Mouse (Mus musculus): Measurements from ENCODE around the gene Mib2. TPM values are rescaled to one million over a fixed set of nuclear protein-coding genes. Genes with fewer than 3 reads are reported as not detected.
"Not testable (repeated sequence)": the region's sequence is repeated elsewhere in the genome, so short reads cannot be mapped to it uniquely, and the experiment has no call there.

Gene Mib2
- total RNA-seq, 2 experiments from 2014 or later: 6.4 to 23.5 TPM

- no peak; the same call in 1 of the 2 replicates for ATAC-seq (ENCODE audit: poor library complexity, severe bottlenecking)
Measured at GRCm38 (mm10) chr4:155675991-155676390, 7.0 kb upstream of the Mib2 start.

DNA sequence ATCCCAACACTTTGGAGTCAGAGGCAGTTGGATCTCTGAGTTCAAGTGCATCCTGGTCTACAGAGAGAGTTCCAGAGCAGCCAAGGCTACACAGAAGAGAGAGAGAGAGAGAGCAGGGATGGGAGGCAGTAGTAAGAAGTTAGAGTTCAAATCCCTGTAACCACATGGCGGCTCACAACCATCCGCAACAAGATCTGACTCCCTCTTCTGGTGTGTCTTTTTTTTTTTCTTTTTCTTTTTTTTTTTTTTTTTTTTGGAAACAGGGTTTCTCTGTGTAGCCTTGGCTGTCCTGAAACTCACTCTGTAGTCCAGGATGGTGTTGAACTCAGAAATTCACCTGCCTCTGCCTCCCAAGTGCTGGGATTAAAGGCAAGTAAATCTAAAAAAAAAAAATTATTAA, 3.1 kb upstream of the Mib2 start:
- ATAC-seq (ENCODE audit: poor library complexity, severe bottlenecking): no peak

- not testable (repeated sequence) for ATAC-seq (ENCODE audit: poor library complexity, severe bottlenecking)
Measured at GRCm38 (mm10) chr4:155670236-155670635, 1.2 kb upstream of the Mib2 start.

- no peak for ATAC-seq (ENCODE audit: poor library complexity, severe bottlenecking)
Measured at GRCm38 (mm10) chr4:155669598-155670075, 639 bp upstream of the Mib2 start.

- ATAC-seq (ENCODE audit: poor library complexity, severe bottlenecking): no peak
Measured at GRCm38 (mm10) chr4:155666903-155667302, 2.1 kb downstream of the Mib2 start.

- ATAC-seq (ENCODE audit: poor library complexity, severe bottlenecking): no peak
Measured at GRCm38 (mm10) chr4:155660641-155661040, 8.4 kb downstream of the Mib2 start.

DNA sequence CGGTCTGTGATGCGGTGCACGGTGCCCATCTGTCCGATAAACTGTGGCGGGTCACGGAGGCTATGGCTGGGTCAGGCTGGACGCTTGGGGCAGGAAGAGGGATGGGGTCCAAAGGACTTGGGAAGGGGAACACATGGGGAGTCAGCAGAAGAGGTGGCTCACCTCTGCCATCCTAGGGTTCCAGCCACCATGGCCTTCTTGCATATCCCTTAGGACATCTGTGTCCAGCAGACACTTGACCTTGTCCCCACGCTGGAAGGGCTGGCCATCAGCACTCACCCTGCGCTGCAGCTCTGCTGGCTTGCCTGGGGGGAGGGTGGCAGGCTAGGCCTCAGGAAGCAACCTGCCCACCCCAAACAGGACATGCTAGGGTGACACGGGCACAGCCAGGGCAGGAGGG, 10.0 kb downstream of the Mib2 start:
- ATAC-seq (ENCODE audit: poor library complexity, severe bottlenecking): no peak

- no peak for ATAC-seq (ENCODE audit: poor library complexity, severe bottlenecking)
Measured at GRCm38 (mm10) chr4:155656214-155656751, 12.7 kb downstream of the Mib2 start.

DNA sequence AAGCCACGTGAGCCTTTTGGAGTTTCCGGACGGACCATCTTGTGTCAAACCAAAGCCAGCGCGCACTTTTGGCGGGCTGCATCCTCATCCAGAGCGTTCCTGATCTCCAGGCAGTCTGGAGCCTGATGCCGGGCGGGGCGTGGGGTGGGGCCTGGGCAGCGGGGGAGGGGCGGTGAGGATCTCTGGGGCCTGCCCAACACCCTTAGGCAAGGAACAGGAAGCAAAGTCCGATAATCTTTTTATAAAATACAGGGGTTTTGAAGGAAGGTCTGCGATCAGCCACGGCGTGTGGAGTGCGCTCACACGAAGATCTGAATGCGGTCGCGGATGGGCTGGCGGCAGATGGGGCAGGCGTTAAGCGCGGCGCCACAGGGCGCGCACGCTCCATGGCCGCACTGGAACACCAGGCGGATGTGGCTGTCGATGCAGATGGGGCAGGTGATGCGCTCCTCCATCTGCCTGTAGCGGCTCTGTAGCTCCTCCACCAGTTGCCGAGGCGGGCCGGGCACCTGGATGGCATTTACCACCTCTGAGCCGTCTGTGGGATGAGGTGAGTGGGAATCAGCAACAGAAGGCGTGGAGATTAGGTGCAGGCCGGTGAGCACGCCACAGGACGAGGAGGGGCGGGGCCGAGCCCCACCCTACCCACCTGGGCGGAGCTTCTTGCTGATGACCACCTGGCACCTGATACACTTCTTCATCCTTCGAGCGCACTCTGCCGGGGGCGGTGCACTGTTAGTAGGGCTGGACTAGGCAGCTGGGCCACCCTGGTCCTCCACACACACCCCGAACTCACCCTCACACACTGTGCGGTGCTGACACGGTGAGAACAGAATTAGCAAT, 14.3 kb downstream of the Mib2 start:
- peak; percentile 58 for ATAC-seq (ENCODE audit: poor library complexity, severe bottlenecking)

DNA sequence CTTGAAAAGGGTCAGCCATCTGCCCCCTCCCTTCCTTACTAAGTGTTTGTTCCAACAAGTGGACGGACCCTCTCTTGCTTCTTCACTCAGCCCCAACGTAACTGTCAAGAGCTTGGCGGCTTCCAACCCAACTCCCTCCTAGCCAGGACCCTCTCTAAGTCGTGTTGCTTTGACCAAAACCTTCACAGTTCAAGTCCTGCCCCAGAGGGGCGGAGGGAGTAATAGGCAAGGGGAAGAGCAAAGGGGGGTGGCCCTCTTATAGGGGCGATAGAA, 14.9 kb downstream of the Mib2 start:
- ATAC-seq (ENCODE audit: poor library complexity, severe bottlenecking): no peak

GRCm38 (mm10) chr4:155653451-155654182, 15.4 kb downstream of the Mib2 start:
- ATAC-seq (ENCODE audit: poor library complexity, severe bottlenecking): peak; percentile 17; the same call in 1 of the 2 replicates

DNA sequence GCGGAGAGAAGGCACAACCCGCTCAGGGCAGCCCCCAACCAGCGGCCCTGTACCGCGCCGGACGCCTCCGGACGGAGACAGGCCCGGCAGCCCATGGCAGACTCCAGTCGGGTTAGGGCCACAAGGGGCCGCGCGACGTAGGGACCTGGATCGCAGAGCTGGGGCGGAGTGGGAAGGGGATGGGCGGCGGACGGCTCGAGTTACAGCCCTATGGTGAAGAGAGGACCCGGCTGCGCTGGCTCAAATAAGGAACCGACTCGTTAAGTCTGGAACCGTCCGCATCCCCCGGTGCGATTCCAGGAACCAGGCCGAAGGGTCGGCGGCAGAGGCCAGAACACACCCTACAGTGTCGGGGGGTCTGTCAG, 15.9 kb downstream of the Mib2 start, which contains the start of gene Mmp23:
Gene Mmp23, minus strand, starts transcription at position 299 of the 365 bp plus-strand sequence.
- peak; percentile 58 for ATAC-seq (ENCODE audit: poor library complexity, severe bottlenecking)

GRCm38 (mm10) chr4:155652283-155653085, 16.5 kb downstream of the Mib2 start:
- ATAC-seq (ENCODE audit: poor library complexity, severe bottlenecking): no peak

GRCm38 (mm10) chr4:155651553-155652269, 17.3 kb downstream of the Mib2 start:
- ATAC-seq (ENCODE audit: poor library complexity, severe bottlenecking): no peak

- ATAC-seq (ENCODE audit: poor library complexity, severe bottlenecking): no peak
Measured at GRCm38 (mm10) chr4:155649355-155649754, 19.6 kb downstream of the Mib2 start.

DNA sequence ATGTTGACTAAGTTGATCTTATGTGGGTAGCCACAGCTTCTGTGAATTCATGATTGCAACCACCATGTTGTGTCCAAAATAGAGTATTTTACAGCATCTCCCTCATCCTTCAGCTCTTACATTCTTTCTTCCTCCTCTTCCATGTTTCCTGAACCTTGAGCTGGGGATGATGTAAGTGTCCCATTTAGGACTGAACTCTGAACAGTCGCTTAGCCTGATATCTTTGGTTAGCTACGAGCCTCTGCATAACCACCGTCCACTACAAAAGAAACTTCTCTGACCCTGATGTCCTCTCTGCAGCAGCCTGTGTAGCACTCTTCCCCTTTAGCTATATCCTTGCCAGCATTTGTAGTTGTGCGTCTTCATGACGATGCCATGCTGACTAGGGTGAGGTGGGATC, 23.3 kb downstream of the Mib2 start:
- ATAC-seq (ENCODE audit: poor library complexity, severe bottlenecking): no peak

DNA sequence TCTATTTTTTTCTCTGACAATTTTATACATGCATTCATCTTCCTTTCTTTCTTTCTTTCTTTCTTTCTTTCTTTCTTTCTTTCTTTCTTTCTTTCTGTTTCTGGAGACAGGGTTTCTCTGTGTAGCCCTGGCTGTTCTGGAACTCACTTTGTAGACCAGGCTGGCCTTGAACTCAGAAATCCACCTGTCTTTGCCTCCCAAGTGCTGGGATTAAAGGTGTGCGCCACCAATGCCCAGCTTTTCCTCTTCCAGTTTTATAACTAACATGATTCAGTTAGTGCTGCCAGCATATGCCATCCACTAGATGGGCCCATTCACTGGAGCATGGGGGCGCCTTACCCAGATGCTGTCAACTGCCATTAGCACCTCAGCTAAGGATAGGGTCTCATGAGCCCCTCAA, 23.7 kb downstream of the Mib2 start, which contains the start of gene Gm10563:
Gene Gm10563, minus strand, starts transcription at position 101 of the 400 bp plus-strand sequence.
- ATAC-seq (ENCODE audit: poor library complexity, severe bottlenecking): not testable (repeated sequence)

GRCm38 (mm10) chr4:155643531-155643930, 25.5 kb downstream of the Mib2 start:
- no peak for ATAC-seq (ENCODE audit: poor library complexity, severe bottlenecking)

DNA sequence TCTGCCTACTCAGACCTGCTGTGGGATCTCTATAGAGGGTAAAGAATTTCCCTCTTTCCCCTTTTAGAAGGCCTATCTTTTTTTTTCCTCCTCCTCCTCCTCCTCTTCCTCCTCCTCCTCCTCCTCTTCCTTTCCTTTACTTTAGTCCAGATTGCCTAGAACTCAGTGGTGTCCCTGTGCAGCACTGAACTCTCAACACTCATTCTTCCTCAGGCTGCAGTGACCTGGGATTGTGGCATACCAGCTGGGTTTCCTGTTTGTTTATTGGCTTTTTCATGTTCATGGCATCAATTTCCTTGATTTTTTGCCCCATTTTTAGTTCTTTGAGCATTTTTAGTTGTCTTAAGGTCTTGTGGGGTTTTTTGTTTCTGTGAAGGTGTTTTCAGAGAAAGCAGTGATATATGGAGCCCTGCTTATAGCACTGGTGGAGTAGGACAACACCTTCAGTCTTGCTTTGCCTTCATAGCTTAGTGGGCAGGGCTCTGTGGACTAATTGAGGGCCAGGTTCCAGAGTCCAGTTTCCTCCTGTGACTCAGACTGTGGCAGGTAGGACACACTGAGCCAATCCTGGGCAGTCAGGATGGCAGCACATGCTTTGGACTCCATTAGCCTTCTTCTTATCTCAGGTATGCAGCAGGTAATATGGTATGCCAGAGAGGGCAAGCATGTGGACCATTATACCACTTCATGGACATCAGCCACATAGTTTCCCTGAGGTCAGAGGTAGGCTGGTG, 33.1 kb downstream of the Mib2 start:
- ATAC-seq (ENCODE audit: poor library complexity, severe bottlenecking): no peak

DNA sequence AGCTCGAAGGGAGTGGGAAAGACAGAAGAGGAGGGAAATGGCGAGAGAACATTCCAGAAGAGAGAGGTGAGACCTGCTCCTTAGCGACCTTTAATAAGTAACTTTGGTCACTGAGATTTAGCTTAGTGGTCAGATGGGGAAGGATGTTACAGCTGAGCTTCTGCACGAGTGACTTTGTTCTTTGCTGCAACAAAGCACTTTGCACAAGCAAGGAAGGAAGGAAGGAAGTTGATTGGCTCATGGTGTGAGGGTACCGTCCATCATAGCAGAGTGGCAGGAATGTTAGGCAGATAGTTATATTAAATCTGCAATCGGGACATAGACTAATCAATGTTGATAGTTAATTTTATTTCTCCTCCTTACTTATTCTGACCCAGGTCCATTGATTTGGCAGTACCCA, 38.7 kb downstream of the Mib2 start:
- peak; percentile 97 for ATAC-seq (ENCODE audit: poor library complexity, severe bottlenecking)

Data from megakaryocyte, adult 5-6 weeks (primary cell).